Mouse (Mus musculus) left cerebral cortex, adult 8-10 months (tissue): Measurements from ENCODE around the gene Jhy. TPM values are rescaled to one million over a fixed set of nuclear protein-coding genes. Genes with fewer than 3 reads are reported as not detected.
A peak's percentile ranks its signal among the peaks of the same experiment; 100 is the strongest.

Source experiments
- DNase-seq, 2 experiments: peaks; one replicate each; pipeline ENCODE4 v3.0.0; 2022; ENCODE audit warnings: low spot score in 2 of 2
- total RNA-seq, 4 experiments: library from RNA; stranded (reverse); gene quantifications; 2 replicates each; pipeline ENCODE4 v1.2.4; 2022

Gene Jhy
- under 1 TPM; 0.34 to 0.60 (median 0.55) TPM for total RNA-seq

- DNase-seq, result no peak
Measured at GRCm38 (mm10) chr9:40963586-40964417, at the start of gene Jhy. Gene Jhy (minus strand): TSS chr9:40964118.

DNA sequence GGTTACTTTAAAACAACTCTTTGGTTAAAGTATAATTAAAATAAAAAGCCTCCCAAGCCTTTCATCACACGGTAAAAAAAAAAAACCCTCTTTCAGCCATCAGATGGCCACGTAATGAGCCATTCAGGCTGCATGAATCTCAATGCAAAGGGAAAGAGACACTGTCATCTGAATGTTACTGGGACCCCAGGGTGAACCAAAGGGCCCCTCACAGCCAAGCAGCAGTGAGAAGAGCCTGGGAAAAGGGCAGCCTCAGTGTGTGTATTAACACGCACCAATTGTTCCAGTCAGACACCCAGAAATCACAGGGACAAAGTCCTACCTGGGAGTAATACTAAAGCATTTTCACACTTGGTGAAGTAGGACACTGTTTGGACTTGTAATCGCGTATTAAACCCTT lies 48.5 kb upstream of the Jhy start:
- DNase-seq, result no peak

DNA sequence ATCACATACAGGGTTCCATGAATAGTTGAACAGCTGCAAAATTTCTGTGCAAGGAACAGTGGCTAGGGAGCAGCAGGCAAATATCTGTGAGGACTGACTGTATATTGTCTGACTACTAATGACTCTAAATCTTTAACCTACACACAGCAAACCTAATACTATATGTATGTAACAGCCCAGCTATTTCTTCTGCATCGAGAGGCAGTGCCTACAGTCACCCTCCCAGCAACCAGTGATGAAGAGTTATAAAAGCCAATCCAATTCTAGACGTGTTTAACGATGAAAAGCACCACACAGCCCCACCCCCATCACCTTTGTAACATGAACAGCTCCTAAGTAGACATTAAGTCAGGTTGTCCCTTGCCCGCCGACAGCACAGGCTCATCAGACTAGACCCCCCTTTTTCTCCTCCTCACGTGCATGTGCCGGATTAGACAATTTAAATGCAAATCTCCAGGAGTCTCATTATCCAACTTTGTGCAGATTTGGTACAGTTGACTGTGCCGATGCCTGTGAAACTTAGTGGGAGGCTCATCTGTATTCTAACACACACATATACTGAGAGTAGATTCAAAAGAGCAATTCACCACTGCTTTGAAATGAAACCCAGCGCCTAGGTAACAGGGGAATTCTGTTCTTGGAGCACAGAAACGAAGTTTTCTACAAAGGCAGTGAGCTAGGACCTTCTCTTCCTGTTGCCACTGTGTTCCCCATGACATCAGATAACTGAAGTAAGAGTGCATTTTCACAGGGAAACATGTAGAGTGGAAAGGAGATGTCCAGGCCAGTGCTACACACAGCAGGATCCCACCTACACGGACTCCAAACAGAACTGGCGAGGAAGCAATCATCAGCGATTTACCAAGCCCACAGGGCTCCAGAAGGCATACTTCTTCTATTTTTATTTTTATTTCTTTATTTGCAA lies 47.9 kb upstream of the Jhy start:
- DNase-seq, result peak in 1 of 2 experiments; percentile 23

DNA sequence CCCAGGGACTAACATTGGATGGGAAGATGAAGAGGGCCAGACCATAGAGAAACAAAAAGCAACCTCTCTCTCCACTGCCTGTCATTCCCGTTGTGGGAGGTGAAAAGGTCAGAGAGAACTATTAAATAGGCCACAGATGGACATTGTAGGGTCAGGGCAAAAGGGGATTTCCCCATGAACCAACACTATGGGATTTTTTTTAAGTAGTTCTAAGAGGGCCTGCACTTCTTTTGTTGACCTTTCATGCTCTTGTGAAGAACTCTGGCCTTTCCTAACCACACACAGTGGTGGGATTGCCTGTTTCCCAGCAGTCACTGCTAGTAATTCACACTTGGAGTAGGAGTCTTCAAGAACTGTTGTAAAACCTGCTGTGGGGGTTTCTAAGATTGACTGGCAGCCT lies 43.9 kb upstream of the Jhy start:
- DNase-seq, result no peak

DNA sequence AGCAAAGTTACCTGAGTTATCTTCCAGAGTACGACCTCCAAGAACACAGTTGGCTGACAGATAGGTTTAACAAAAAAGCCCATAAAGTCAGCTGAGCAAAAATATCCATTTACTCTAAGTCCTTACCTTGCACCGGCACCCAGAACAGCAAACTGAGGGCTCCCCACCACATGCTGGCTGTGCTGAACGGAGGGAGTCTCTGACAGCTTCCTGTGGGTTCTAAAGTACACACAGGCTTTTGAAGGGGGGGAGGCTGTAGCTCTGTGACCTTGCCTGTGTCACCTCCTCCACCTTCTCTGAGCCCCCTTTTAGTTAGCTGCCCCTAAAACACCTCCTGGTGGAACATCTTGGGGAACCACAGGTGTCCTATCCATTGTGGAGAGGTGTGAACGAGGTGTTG lies 40.5 kb upstream of the Jhy start, which contains the start of gene Crtam:
Gene Crtam (minus strand): TSS at position 214 of the 400 bp plus-strand sequence.
- DNase-seq, result no peak

- DNase-seq, result no peak
Measured at GRCm38 (mm10) chr9:40997116-40997779, 33.3 kb upstream of the Jhy start.

GRCm38 (mm10) chr9:40994075-40994474 lies 30.2 kb upstream of the Jhy start:
- no peak for DNase-seq

DNA sequence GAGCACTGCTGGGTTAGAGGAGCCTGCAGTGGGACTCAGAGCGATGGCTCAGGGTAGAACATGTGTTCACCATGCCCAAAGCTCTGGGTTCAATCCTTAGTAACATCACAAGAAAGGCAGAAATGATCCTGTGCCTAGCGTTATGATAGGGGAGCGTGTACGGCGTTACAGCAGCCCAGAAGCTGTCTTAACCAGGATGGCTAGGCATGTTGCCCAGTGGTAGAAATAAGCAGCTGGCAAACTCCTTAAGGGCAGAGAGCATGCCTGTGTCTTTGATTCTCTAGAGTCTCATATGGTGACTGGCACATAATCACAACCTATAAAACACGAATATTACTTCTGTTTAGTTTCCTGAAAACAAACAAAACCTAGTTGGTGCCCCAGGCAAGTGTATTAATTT lies 27.6 kb upstream of the Jhy start:
- no peak for DNase-seq

DNA sequence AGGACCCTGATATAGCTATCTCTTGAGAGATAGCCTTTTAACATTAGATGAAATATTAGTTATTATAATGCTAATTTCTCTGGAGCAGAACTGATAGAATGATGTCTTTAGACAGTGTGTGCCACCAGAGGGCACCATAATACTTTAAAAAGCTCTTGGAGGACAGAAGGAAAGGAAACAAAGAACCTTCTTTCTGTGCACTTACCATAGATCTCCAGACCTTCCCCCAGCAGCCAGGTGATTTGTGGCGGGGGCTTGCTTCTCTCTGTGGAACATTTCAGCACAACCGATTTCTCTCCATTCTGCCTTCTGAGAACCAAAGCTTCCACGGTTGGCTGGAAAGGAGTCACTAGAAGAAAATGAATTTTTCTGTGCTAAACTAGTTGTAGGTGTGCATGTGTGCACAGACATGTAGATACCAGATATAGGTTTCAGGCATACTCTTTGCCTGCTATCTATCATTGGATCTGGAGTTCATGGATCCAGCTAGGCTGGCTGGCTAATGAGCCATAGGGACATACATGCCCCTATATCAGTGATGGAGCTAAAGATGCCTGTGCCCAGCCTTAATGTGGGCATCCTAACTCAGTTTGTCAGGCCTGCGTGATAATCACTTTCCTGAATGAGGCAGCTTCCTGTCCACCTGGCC lies 26.1 kb upstream of the Jhy start:
- DNase-seq, result no peak

GRCm38 (mm10) chr9:40984313-40984712 lies 20.4 kb upstream of the Jhy start:
- DNase-seq, result no peak

- DNase-seq, result no peak
Measured at GRCm38 (mm10) chr9:40983758-40984157, 19.8 kb upstream of the Jhy start.

GRCm38 (mm10) chr9:40982480-40982879 lies 18.6 kb upstream of the Jhy start:
- no peak for DNase-seq

- DNase-seq, result peak in 1 of 2 experiments; percentile 46
Measured at GRCm38 (mm10) chr9:40974042-40974801, 10.3 kb upstream of the Jhy start.

DNA sequence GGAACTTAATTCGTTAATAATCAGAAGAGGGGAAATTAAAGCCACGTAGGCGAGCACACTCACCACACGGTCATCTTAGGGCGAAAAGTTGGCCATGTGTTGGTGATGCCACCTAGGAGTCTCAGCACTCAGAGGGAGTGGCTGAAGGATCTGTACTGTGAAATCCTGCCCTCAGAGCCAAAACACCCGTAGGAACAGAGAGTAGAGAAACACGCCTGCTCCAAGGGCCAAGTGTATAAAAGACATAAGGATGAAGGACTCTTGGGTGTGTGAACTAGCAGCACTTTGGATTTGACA lies 448 bp upstream of the Jhy start:
- DNase-seq, result no peak

DNA sequence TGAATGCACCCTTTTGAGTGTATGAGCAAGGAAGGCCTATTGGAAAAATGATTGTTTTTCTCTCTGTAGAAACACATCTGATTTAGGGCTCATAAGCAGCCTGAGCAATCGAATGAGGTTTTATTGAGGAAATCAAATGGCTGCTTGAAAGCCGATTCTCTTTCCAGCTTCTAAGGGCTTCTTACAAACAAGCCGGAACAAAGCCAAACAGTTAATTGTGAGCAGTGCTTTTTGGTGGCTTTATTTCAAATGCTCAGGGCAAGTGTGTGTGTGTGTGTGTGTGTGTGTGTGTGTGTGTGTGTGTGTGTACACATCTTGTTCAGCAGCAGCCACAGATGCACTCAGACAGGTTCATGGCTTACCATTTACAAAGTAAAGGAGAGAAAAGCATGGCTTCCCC lies 2.5 kb downstream of the Jhy start:
- no peak for DNase-seq

GRCm38 (mm10) chr9:40949039-40949615 lies 14.8 kb downstream of the Jhy start:
- no peak for DNase-seq

DNA sequence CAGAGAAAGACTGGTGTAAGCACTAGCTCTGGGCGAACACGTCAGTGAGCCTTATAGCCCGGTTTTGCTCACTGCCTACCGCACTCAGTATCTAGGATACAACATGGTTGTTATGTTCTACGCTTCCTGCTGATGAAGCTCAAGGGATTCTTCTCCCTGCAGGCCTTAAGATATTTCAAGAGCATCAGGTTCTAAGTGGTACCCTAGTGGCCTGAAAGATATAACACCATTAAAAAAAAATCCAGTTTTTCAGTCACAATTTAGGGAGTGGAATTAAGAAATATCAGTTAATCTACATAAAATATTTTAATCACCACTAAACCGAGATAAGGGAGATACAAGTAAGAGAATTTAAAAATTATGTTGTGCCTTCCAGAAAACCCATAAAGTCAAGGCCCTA lies 15.4 kb downstream of the Jhy start:
- DNase-seq, result no peak

DNA sequence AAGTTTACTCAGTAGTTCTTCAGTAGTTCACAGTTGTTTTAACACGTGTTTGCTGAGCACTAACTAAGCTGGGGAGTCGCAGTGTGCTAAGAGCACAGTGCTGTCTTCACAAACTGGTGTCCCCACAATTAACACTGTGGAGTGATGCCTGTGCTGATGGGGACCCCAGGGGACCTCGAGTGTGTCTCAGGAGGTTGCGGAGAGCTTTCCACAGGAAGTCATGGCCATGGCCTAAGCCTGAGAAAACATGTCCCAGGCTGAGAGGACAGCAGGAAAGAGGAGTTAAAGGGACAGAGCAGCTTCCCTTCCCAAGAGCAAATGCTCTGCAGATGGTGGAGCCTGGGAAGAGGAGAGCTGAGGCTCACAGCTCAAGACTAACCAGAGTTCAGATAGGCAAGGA lies 16.8 kb downstream of the Jhy start:
- DNase-seq, result no peak

DNA sequence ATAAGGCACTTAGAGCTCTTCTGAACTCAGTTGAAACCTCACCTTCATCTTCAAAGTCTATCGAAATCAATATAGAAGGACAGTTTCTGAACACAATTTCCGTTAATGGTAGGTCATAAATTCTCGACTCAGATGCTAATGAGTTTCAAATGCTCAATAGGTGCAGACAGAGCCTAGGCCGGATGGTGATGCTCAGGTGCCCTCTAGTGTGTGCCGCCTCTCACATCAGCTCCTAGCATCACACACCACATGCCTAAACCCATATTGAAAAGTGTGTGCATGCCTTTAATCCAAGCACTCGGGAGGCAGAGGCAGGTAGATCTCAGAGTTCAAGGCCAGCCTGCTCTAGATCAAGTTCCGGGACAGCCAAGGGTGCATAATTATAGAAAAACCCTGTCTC lies 26.5 kb downstream of the Jhy start:
- no peak for DNase-seq

- no peak for DNase-seq
Measured at GRCm38 (mm10) chr9:40933323-40933722, 30.6 kb downstream of the Jhy start.
